Mouse (Mus musculus): Measurements from ENCODE around the gene Zfp503.
A peak's percentile ranks its signal among the peaks of the same experiment; 100 is the strongest.

Zfp503 gene

GRCm38 (mm10) chr14:21993251-21994060 is 4.1 kb upstream of the Zfp503 start:
- DNase-seq: peak; percentile 54 to 72

GRCm38 (mm10) chr14:21992321-21992885 is 3.0 kb upstream of the Zfp503 start:
- peak; percentile 22 to 35 for DNase-seq

GRCm38 (mm10) chr14:21991856-21992255 is 2.5 kb upstream of the Zfp503 start:
- DNase-seq: peak; percentile 44 to 55

DNA sequence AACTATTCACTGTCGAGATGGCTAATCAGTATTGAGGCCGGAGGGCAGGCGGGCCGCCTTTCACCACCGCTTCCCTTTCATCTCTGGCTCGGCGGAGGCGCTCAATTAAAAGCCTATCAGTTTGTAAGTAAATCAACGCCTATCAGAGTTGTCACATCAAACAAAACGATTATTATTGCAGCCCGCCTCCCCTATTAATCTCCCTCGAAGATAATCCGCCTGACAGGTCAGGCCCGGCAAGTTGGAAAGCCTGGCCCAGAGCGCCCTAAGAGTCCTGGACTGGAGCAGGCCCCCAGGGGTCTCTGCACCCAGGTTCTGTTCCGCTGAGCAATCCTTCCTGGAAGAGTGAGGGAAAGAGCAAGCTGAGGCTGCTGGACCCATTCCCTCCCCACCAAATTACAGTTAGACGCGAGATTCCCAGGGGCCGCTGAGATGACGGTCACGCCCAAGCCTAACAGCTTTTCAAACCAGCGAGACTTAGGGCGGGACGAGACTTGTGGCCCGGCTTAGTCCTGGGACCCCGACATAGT is 1.9 kb upstream of the Zfp503 start:
- DNase-seq: peak; percentile 79 to 86

DNA sequence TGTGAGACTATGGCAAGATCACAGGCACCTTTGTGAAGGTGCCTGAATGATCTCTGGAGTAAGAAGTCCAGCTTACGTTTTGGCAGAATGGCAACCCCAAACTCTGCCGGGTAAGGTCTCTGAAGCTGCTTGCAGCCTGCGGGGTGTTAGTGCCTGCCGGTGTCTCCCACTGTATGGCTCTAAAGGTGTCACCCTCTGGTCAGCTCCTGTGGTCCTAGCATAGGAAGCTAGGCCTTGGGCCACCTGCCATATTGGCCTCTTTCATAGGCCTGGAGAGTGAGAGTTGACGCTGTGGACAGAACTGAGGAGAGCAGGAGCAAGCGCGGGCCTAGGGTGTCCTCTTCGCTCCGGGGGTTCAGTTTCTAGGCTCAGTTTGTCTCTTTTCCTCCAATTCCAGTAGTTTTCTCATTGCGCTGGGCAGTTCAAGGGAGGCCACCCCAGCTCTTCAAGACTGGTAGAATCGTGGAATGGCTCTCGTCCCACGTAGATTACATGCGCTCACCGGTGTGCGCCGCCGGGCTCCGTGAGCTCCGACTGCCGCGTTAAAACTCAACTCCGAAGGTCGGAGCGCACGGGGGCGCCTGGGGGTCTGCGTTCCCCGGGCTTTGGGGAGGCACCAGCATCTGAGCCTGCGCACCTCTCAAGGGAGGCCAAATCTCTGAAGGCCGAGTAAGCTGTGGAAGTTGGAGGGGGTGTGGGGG is 1.1 kb upstream of the Zfp503 start:
- peak; percentile 57 to 72 for DNase-seq

DNA sequence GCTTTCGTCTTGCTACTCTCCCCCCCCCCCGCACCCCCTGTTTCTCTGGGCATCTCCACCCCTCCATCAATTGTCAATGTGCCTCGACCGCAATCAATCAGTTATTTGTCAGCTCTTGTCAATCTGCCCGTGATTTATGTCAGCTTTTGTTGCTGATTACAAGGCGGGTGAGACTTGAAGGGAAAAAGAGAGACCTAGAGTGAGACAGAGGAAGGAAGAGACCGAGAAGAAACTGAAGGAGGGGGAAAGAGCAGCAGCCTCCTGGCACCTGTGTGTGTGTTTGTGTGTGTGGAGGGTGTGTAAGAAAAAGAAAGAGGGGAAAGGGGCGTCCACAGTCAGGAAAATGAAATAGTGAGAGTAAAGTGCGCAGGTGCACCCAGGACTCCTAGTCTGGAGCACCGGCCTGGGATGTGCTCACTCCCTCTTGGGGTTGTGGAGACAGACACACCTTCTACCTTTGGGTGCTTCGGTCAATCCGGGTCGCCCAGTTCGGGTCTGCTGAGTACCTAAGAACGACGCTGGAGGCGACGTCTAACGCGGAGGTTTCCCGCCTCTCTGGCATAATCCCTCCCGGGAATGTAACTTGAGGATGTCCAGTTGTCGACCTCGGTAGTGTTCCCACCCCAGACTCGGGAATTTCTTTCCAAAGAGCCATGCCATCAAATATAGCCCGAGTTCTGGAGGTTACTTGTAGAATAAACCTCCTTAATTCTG is 667 bp downstream of the Zfp503 start:
- peak; percentile 65 to 76 for DNase-seq

- peak; percentile 97 to 98 for DNase-seq
These were observed 1.5 kb downstream of the Zfp503 start for GRCm38 (mm10) chr14:21987660-21988576.

DNA sequence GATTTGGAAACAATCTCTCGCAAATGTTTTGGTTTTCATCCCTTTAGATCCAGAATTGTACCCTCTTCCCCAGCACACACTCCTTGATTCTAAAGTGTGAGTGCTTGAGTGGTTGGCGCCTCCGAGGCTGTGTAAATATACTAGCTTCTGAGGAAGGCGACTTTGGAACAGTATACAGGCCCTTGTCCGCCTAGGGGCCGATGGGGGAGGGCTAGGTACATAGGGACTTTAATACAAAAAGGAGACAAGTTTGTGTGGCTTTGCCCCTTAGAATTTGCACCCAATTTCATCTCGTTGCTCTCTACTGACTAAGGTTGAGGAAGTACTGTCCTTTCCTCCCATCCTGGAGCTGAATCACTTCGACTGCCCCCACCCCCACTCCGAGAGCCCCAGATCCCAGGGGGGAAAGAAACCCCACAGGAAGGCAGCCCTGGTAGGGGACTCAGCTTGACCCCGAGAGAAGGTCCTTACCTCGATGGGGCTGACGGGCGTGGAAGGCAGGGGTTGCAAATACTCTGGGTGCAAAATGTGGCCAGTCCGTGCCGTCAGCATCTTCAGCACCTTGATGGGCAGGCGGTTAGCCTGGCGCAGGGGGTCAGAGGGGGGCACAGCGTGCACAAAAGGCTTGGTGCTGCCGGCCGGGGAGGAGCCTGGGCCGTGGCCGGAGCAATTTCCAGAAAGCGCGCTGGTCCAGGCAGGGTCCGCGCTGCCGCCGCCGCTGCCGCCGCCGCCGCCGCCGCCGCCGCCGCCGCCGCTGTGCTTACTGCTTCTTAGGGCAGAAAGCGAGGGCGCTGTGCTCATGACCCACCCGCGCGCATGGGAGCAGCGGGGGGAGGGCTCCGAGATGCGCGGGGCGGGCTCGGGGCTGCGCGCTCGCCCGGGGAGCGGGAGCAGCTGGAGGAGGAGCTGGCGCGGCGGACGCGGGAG is 2.4 kb downstream of the Zfp503 start:
- peak; percentile 74 to 86 for DNase-seq

DNA sequence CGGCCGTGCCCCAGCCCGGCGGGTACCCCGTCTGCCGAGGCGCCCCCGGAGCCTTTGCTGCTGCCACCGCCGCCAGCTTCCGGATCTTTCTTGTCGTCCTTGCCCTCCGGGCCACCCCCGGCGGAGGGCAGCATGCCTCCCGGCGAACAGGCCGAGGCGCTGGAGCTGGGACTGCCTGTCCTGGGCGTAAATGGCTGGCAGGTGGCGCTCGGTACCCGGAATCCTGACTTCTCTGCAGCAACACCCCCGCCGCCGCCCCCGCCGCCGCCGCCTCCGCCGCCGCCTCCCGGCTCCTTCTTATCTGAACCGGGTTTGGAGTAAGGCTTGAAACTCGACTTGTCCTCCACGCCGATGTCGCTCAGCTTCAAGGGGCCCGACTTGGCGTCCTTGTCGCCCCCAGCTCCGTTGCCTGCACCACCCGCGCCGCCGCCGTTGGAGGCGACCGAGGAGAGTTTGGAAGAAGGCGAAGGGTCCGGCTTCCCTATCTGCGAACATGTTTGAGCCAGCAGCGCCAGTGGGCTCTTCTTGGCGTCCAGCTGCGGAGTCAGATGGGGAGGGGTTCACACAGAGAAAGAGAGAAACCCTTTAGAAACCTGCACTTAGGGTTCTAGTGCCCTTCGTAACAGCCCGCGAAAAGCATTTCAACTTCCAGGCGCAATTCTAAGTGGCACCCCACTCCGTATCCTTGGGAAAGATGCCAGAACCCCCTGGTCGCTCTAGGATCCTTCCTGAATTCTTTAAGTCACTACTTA is 3.2 kb downstream of the Zfp503 start:
- DNase-seq: peak; percentile 90 to 94

DNA sequence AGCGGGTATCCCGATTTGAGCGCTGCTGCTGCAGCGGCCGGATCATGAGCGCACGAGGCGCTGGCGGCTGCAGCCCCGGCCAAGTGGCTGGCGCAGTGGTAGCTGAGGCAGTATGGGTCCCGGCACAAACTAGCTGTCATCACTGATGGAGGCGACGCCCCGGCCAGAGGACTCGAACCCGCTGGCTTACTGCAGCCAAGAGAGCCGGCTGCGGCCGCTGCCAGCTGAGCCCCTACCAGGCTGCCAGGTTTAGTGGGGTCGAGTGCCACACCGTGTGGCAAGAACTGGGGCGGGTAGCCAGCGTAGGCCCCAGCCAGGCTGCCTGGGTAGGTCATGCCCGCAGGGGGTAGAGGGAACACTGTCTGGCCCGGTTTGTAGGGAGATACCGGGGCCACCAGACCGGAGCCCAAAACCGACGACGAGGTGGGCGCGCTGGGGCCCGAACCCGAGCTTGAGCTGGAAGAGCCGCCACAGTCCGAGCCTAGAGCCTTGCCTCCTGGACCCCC is 3.9 kb downstream of the Zfp503 start:
- DNase-seq: peak in 1 of 2 experiments; percentile 71

- peak; percentile 64 to 78 for DNase-seq
These were observed 4.5 kb downstream of the Zfp503 start for GRCm38 (mm10) chr14:21984757-21985425.

DNA sequence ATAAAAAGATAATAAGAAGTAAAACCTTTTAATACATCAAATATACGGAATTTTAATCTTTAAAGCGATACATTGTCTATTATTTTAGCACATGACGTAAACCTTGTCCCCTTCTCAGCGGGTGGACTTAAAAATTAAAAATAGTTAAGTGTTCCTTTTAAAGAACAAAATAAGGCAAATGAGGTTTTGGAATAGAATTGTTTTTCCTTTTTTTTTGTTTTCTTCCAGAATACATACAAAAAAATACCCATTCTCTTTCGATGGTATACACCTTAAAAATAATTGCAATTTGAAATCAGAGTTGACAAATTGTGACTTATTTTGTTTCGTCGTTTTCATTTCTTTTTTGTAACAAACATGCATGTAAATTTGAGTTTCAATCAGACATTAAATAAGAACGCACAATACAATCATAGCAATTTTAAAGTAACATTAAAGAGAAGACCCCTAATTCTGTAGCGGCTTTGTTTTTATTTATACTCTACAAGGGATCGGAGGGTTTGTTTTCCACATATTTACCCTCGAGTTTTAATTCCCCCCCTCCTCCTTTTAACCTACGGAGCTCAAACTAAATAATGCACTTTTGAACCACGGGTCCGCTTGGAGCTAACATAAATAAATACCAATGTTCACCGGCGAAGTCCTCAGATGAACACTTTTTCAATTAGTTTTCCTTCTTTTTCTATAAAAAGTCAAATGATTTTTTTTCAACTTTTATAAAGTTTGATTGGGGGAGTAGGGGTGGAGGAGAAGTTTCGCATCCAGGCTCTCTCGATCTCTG is 5.3 kb downstream of the Zfp503 start:
- no peak for DNase-seq

DNA sequence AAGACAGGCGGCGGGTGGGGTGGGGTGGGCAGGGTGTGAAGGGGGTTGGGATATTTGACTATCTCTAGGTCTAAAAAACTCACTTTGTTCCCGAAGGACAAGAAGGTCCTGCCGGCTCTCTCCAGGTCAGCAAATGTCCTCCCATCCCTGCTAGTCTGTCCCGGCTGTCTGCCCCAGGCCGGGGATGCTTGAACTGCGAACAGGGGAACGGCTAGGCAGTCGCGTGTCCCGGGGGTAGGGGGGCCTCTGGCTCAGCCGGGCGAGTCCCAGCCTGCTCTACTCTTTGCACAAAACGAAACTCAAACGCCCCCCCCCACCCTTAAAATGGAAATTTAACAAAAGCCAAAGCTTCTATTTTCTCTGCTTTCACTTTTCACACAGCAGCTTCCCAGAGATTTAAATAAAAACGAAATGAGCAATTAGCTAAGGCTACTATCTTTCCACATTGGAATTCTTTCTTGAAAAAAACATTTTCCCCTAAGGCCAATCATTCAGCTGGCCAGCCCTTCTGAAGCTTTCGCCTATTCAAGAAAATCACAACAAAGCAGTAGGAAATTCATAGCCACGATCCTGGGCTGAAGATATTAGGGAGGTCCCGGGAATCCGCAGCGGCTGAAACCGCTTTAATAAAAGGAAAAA is 6.0 kb downstream of the Zfp503 start:
- peak; percentile 58 to 76 for DNase-seq

DNA sequence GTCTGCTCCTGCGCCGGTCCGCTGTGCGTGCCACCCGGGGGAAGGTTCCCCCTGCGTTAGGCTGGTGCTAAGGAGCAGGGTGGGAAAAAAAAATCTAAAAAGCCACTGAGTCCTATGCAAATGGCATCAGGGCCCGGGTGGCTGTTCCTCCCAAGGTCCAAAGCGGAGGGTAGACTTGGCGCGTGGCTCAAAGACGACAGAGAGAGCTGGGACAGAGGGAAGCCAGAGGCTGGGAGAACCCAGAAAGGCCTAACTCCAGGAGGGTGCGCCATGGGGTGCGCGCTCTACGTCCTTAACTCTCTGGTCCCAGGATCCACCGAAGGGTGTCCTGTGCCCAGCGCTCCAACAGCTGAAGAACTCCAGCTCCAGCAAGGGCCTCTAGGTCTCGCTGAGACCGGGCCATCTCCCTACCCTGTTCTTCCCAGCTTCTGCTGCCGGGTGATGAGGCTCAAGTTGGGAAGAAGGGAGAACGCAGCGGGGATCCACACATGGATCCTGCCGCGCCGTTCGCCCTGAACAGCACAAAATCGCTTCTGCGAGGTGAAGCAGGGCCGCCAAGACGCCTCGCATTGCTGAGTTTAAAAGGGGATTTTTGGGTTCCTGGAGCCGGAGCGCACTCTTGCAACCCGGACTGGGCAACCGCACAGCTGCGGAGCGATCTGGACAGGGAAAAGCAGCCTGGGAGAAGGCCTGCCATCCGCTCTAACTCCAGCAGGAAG is 6.7 kb downstream of the Zfp503 start:
- peak; percentile 69 to 80 for DNase-seq

- peak in 1 of 2 experiments; percentile 77 for DNase-seq
These were observed 7.3 kb downstream of the Zfp503 start for GRCm38 (mm10) chr14:21982096-21982591.

DNA sequence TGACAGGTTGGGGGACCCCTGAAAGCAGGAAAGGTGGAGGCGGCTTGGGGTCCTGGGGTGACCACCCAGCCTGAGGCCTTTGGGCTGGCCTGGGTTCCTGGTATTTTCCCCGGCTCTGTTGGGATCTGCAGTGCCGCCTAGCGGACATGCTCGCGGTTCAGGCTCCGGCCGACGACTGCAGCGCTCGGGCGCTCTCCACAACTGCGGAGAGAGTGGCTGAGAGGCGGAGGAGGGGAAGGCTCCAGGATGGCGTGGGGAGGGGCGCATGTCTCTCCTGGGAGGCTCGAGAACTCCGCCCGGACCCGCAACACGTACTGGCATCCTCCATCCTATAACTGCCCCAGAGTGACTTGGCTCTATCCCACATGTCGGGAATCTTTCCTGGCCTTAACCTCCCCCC is 7.9 kb downstream of the Zfp503 start:
- peak; percentile 94 to 95 for DNase-seq

DNA sequence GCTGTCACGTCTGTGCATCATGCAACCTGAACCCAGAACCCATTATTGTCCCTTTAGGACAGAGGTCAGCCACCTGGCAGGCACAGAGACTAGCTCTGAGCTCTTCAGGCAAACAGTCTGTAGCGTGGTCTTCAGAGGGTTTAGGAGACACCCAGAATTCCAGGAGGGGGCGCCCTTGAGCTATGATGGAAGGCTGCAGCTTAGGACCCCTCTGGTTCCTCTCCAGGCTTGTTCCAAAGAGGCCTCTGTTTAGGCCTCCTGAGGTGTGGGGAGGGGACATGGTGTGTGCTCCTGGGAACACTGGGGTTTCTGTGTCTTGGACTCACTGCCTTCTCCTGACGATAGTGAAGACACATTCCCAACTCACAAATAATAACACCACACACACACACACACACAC is 20.4 kb downstream of the Zfp503 start:
- peak; percentile 93 to 94 for DNase-seq
